Mouse (Mus musculus): ENCODE results near the gene 4930432K21Rik. TPM values are rescaled to one million over a fixed set of nuclear protein-coding genes. Genes with fewer than 3 reads are reported as not detected.

4930432K21Rik gene
- total and polyA plus RNA-seq, 3 experiments, result 0.26 to 0.55 (median 0.30) TPM

DNA sequence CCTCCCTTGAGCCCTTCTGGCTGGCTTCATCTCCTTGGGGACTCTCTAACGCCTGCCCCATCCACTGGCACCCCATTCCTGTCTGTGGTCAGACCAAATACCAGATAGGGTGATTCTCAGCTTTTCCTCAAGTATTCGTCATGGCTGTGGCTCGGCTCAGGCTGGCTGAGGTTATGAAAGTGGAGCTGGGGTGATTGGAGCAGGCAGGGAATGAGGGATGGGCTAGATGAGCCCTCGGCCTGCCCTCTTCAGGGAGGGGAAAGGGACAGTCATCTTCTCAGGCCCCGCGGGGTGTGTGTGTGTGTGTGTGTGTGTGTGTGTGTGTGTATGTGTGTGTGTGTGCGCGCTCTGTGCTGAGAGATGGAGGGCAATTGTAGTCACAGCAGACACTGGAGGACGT lies 22.2 kb upstream of the 4930432K21Rik start, which contains the start of gene Podnl1:
Gene Podnl1 (plus strand): TSS at position 334 of the 400 bp plus-strand sequence.
- Histone ChIP-seq H3K27ac (no peak within 1 kb of the TSS), H3K9ac (ENCODE audit: low read depth, low read length) (no peak within 1 kb of the TSS), H3K4me1 (ENCODE audit: control insufficient read depth, insufficient read depth, low read length) (no peaks in the 10 kb centered on the region), H3K4me3 (no peak within 1 kb of the TSS), H3K79me2 (replicated peaks; ENCODE audit: control insufficient read depth, insufficient read depth, low read length) (no peaks in the 10 kb centered on the region), H3K27me3 (ENCODE audit: control insufficient read depth, insufficient read depth, low read length) (no peaks in the 10 kb centered on the region), H3K36me3 (ENCODE audit: control insufficient read depth, insufficient read depth, low read length) (no peaks in the 10 kb centered on the region)
- 51% methylated on average over 9 of the region's 9 CpGs for WGBS
- intact Hi-C loops (cut with DNase I), result no loop called here
- TF ChIP-seq POLR2A (IDR thresholded peaks at IDR 0.05; ENCODE audit: insufficient read depth, low read depth, low read length) (no peak), CTCF (IDR thresholded peaks at IDR 0.05) (no peak), EP300 (IDR thresholded peaks at IDR 0.05; ENCODE audit: insufficient read depth, low read depth, low read length) (no peak)
- DNase-seq, result no peak

DNA sequence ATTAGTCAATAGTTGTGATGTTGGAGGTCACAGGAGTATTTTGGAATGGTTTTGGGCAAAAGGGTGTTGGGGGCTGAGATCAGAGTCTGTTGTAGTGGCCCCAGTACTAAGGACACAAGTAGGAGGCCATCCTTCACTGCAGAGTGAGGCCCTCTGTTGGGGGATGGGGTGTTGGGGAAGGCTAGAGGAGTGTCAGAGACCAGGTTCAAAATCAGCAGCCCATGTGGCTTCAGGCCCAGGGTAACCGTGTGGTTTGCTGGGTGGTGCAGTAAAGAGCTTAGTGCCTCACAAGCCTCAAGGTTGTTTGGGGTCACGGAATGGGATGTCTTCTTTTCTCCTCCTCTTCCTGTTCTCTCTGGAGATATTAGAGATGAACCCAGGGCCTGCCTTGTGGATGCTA lies 21.1 kb upstream of the 4930432K21Rik start:
- DNase-seq, result no peak
- Histone ChIP-seq H3K36me3 (ENCODE audit: control insufficient read depth, insufficient read depth, low read length) (no peaks in the 10 kb centered on the region), H3K27me3 (ENCODE audit: control insufficient read depth, insufficient read depth, low read length) (no peaks in the 10 kb centered on the region), H3K27ac (no peak overlapping the region), H3K9ac (ENCODE audit: low read depth, low read length) (no peak overlapping the region), H3K4me3 (no peak overlapping the region), H3K4me1 (ENCODE audit: control insufficient read depth, insufficient read depth, low read length) (no peaks in the 10 kb centered on the region), H3K79me2 (replicated peaks; ENCODE audit: control insufficient read depth, insufficient read depth, low read length) (no peaks in the 10 kb centered on the region)
- WGBS, result 75% methylated on average over 2 of the region's 2 CpGs
- intact Hi-C loops (cut with DNase I), result no loop called here
- TF ChIP-seq CTCF (IDR thresholded peaks at IDR 0.05) (no peak), POLR2A (IDR thresholded peaks at IDR 0.05; ENCODE audit: insufficient read depth, low read depth, low read length) (no peak), EP300 (IDR thresholded peaks at IDR 0.05; ENCODE audit: insufficient read depth, low read depth, low read length) (no peak)

DNA sequence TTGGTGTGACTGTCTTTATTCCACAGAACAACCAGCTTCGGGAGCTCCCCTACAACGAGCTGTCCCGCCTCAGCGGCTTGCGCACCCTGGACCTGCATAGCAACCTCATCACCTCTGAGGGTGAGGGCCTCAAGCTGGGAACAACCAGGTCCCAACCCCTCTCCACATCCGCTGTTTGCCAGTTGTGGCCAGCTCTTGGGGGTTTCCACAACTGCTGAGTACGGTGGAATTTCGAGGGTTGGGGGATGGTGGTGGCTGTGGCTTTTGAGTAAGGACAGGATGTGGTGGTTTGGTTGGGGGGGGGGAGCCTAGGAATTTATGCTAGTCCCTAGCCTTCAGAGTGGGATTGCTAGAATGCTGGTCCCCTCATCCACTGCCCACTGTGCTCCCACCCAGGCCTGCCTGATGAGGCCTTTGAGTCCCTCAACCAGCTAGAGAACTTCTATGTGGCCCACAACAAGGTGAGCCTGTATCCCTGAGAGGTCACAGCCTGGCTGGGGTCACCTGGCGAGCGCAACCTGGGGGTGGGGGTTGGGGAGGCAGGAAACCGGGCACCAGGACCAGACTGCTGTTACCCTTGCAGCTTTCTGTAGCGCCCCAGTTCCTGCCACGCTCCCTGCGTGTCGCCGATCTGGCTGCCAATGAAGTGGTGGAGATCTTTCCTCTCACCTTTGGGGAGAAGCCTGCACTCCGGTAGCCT lies 20.5 kb upstream of the 4930432K21Rik start:
- intact Hi-C loops (cut with DNase I), result no loop called here
- Histone ChIP-seq H3K4me3 (no peak overlapping the region), H3K4me1 (ENCODE audit: control insufficient read depth, insufficient read depth, low read length) (no peaks in the 10 kb centered on the region), H3K27me3 (ENCODE audit: control insufficient read depth, insufficient read depth, low read length) (no peaks in the 10 kb centered on the region), H3K79me2 (replicated peaks; ENCODE audit: control insufficient read depth, insufficient read depth, low read length) (no peaks in the 10 kb centered on the region), H3K36me3 (ENCODE audit: control insufficient read depth, insufficient read depth, low read length) (no peaks in the 10 kb centered on the region), H3K9ac (ENCODE audit: low read depth, low read length) (no peak overlapping the region), H3K27ac (no peak overlapping the region)
- DNase-seq, result no peak
- 58% methylated on average over 17 of the region's 17 CpGs for WGBS
- TF ChIP-seq POLR2A (IDR thresholded peaks at IDR 0.05; ENCODE audit: insufficient read depth, low read depth, low read length), result no peak
- no peak for TF ChIP-seq EP300 (IDR thresholded peaks at IDR 0.05; ENCODE audit: insufficient read depth, low read depth, low read length)
- TF ChIP-seq CTCF (IDR thresholded peaks at IDR 0.05), result no peak

DNA sequence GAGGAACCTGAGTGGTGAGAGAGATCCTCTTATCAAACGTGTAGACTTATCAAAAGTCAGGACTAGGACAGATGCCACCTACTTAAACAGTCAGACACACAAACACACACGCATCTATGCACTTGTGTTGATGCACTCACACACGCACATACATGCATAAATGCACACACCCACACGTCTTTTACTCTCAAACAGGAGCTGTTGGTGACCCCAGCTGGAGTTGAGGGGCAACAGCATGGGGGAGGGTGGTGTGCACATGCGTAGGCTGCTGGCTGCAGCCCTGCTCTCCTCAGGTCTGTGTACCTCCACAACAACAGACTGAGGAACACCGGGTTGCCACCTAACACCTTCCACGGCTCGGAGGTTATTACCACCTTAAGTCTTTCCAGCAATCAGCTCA lies 19.5 kb upstream of the 4930432K21Rik start:
- Histone ChIP-seq H3K9ac (ENCODE audit: low read depth, low read length) (no peak overlapping the region), H3K4me1 (ENCODE audit: control insufficient read depth, insufficient read depth, low read length) (no peaks in the 10 kb centered on the region), H3K27ac (no peak overlapping the region), H3K4me3 (no peak overlapping the region), H3K36me3 (ENCODE audit: control insufficient read depth, insufficient read depth, low read length) (no peaks in the 10 kb centered on the region), H3K79me2 (replicated peaks; ENCODE audit: control insufficient read depth, insufficient read depth, low read length) (no peaks in the 10 kb centered on the region), H3K27me3 (ENCODE audit: control insufficient read depth, insufficient read depth, low read length) (no peaks in the 10 kb centered on the region)
- intact Hi-C loops (cut with DNase I), result no loop called here
- peak; percentile 8; the same call in 1 of the 2 replicates for TF ChIP-seq CTCF (IDR thresholded peaks at IDR 0.05)
- TF ChIP-seq EP300 (IDR thresholded peaks at IDR 0.05; ENCODE audit: insufficient read depth, low read depth, low read length), result no peak
- DNase-seq, result no peak
- 58% methylated on average over 8 of the region's 8 CpGs for WGBS

DNA sequence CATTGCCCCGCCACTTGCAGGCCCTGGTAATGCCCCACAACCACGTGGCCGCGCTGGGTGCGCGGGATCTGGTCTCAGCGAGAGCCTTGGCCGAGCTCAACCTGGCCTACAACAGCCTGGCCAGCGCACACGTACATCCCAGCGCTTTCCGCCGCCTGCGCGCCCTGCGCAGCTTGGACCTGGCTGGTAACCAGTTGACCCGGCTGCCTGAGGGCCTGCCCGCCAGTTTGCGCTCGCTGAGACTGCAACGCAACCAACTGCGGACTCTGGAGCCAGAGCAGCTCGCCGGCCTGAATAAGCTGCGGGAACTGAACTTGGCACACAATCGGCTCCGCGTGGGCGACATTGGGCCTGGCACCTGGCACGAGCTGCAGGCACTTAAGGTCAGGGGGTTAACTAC lies 17.0 kb upstream of the 4930432K21Rik start:
- DNase-seq, result peak in 1 of 2 experiments; percentile 36
- intact Hi-C loops (cut with DNase I), result no loop called here
- no peaks in the 10 kb centered on the region for H3K4me1 ChIP-seq (ENCODE audit: control insufficient read depth, insufficient read depth, low read length)
- no peaks in the 10 kb centered on the region for H3K36me3 ChIP-seq (ENCODE audit: control insufficient read depth, insufficient read depth, low read length)
- 33% methylated on average over 30 of the region's 30 CpGs for WGBS
- no peaks in the 10 kb centered on the region for H3K27me3 ChIP-seq (ENCODE audit: control insufficient read depth, insufficient read depth, low read length)
- H3K4me3 ChIP-seq, result no peak overlapping the region
- H3K9ac ChIP-seq (ENCODE audit: low read depth, low read length), result no peak overlapping the region
- TF ChIP-seq POLR2A (IDR thresholded peaks at IDR 0.05; ENCODE audit: insufficient read depth, low read depth, low read length) (no peak), EP300 (IDR thresholded peaks at IDR 0.05; ENCODE audit: insufficient read depth, low read depth, low read length) (no peak), CTCF (IDR thresholded peaks at IDR 0.05) (no peak)
- H3K27ac ChIP-seq, result no peak overlapping the region
- no peaks in the 10 kb centered on the region for H3K79me2 ChIP-seq (replicated peaks; ENCODE audit: control insufficient read depth, insufficient read depth, low read length)

DNA sequence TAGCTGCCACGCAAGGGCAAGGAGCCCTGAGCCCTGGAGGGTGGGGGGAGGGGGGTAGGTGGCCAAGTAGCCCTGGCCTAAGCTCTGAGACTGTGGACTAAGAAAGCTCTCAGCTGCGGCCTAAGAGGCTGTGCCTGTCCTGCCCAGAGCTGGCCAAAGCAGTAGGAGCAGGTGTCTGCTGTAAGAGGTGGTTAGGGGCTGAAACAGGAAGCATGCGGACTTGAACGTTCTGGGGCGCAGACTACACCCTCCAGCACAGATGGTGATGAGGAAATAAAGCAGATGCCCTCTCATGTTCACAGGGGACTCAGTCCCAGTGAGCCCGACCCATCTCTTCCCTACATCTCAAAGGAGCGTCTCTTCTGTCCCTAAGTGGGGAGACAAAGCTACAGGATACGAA lies 15.6 kb upstream of the 4930432K21Rik start:
- Histone ChIP-seq H3K9ac (ENCODE audit: low read depth, low read length) (no peak overlapping the region), H3K27ac (no peak overlapping the region), H3K79me2 (replicated peaks; ENCODE audit: control insufficient read depth, insufficient read depth, low read length) (no peaks in the 10 kb centered on the region), H3K4me1 (ENCODE audit: control insufficient read depth, insufficient read depth, low read length) (no peaks in the 10 kb centered on the region), H3K27me3 (ENCODE audit: control insufficient read depth, insufficient read depth, low read length) (no peaks in the 10 kb centered on the region), H3K36me3 (ENCODE audit: control insufficient read depth, insufficient read depth, low read length) (no peaks in the 10 kb centered on the region), H3K4me3 (no peak overlapping the region)
- DNase-seq, result no peak
- intact Hi-C loops (cut with DNase I), result no loop called here
- TF ChIP-seq POLR2A (IDR thresholded peaks at IDR 0.05; ENCODE audit: insufficient read depth, low read depth, low read length), result no peak
- TF ChIP-seq CTCF (IDR thresholded peaks at IDR 0.05), result no peak
- no peak for TF ChIP-seq EP300 (IDR thresholded peaks at IDR 0.05; ENCODE audit: insufficient read depth, low read depth, low read length)
- WGBS, result 89% methylated on average over 8 of the region's 8 CpGs
